Mouse (Mus musculus) lung, embryonic 14.5 days (tissue): Measurements from ENCODE around the gene Fhad1. TPM values are rescaled to one million over a fixed set of nuclear protein-coding genes. Genes with fewer than 3 reads are reported as not detected.
"Not testable (repeated sequence)": the region's sequence is repeated elsewhere in the genome, so short reads cannot be mapped to it uniquely, and the experiment has no call there.

Experiments
- ATAC-seq: fragments of 200-750 bp; cut with Nextera tagmentation; 2 replicates; pipeline ENCODE4 v1.8.0; 2017; ENCODE audit warnings: mild to moderate bottlenecking, moderate TSS enrichment, moderate library complexity; ENCODE audit not compliant: insufficient read depth
- DNase-seq: peaks from one replicate; pipeline ENCODE4 v3.0.0-alpha.2; 2015
- H3K27ac ChIP-seq: fragments of 300-500 bp; sonication (generic); 2 replicates; pipeline ENCODE4 v1.5.1; 2014; ENCODE audit warnings: low read depth, mild to moderate bottlenecking, moderate library complexity
- H3K27me3 ChIP-seq: fragments of 300-500 bp; sonication (generic); 2 replicates; pipeline ENCODE4 v1.6.1; 2014; ENCODE audit warnings: low read length, control low read depth; ENCODE audit not compliant: insufficient read depth
- H3K36me3 ChIP-seq: fragments of 300-500 bp; sonication (generic); 2 replicates; pipeline ENCODE4 v1.6.1; 2014; ENCODE audit warnings: control low read depth; ENCODE audit not compliant: insufficient read depth
- H3K4me1 ChIP-seq: fragments of 300-500 bp; sonication (generic); 2 replicates; pipeline ENCODE4 v1.6.1; 2014; ENCODE audit warnings: antibody characterized with exemption, control low read depth; ENCODE audit not compliant: insufficient read depth
- H3K4me2 ChIP-seq: fragments of 300-500 bp; sonication (generic); 2 replicates; pipeline ENCODE4 v1.6.1; 2014; ENCODE audit warnings: mild to moderate bottlenecking
- H3K4me3 ChIP-seq: fragments of 300-500 bp; sonication (generic); 2 replicates; pipeline ENCODE4 v1.5.1; 2014; ENCODE audit warnings: low read depth, low read length
- H3K9ac ChIP-seq: fragments of 300-500 bp; sonication (generic); 2 replicates; pipeline ENCODE4 v1.6.1; 2014
- H3K9me3 ChIP-seq: fragments of 300-500 bp; sonication (generic); 2 replicates; pipeline ENCODE4 v1.6.1; 2016; ENCODE audit warnings: low read depth, low read length, control low read depth
- CTCF ChIP-seq: IDR thresholded peaks from 2 replicates; pipeline ENCODE4 v1.5.1; 2016; ENCODE audit warnings: antibody characterized with exemption, low read depth
- WGBS: fragments of 180-500 bp; shearing (Covaris S2); extraction: QIAGEN DNeasy Blood & Tissue Kit; methylation state at CpG from one replicate; pipeline ENCODE4 v1.1.7; 2014; 5-methylcytosine and 5-hydroxymethylcytosine counted together
- polyA plus RNA-seq: library from polyadenylated mRNA; unstranded; fragments of >200 nt; fragmentation: Nextera tagmentation; extraction: Ambion mirVana; gene quantifications from 2 replicates; pipeline ENCODE4 v1.2.1, GENCODE M21; 2014

Gene Fhad1
- polyA plus RNA-seq, 1 experiment from 2014 or later, result 1.4 TPM

DNA sequence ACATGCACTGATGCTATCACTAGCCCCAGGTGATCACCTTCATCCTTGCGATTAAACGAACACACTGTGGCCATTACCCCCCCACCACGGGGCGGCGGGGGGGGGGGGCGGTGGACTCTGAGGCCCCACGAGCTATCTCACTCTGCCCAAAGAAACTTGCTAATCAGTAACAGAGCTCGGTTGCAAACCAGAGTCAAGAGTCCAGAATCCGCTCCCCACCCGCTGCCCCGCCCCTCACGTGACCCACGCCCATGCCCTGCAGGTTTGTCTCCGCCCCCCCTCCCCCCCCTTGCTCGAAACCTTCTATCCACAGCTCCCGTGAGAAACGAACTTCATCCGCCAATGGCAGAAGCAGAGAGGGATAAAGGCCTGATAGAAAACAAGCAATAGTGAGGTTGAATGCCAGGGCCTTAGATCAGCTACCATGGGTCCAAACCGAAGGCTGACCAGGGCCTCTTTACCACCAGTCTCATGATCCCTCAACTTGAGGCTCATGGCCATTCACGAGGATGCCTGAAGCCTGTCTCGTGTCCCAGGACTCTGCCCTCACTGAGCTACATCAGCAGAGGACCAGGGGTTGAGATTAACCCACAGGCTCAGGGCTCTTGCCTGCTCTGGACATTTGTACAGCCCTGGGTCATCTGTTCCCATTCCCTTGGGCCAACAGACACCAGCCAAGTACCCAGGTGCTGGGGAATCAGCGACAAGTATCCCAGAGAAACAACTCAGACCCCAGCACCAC lies 37.7 kb upstream of the Fhad1 start:
- Histone ChIP-seq H3K9me3 (no peaks in the 10 kb centered on the region), H3K36me3 (no peaks in the 10 kb centered on the region), H3K4me1 (no peaks in the 10 kb centered on the region), H3K9ac (no peak overlapping the region), H3K27me3 (no peaks in the 10 kb centered on the region), H3K27ac (no peak overlapping the region), H3K4me3 (no peak overlapping the region), H3K4me2 (peak overlapping the region; percentile 13; the same call in 1 of the 2 replicates)
- ATAC-seq, result no peak
- no peak for TF ChIP-seq CTCF
- 42% methylated on average over 22 of the region's 22 CpGs for WGBS
- DNase-seq, result peak; percentile 35

DNA sequence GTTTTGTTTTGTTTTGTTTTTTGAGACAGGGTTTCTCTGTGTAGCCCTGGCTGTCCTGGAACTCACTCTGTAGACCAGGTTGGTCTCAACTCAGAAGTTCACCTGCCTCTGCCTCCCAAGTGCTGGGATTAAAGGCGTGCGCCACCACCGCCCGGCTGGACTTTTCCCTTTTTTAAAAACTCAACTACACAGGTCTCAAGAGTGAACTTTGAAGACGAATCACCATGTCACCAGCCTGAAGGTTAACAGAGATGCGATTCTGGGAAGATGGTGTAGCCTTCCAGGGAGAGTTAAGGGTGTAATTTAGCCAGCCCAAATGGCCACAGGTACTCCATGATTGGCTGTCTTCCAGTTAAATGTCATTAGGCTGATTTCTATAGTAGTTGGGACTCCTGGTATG lies 37.0 kb upstream of the Fhad1 start:
- 80% methylated on average over 6 of the region's 6 CpGs for WGBS
- H3K27ac ChIP-seq, H3K36me3 ChIP-seq, H3K4me3 ChIP-seq, H3K9me3 ChIP-seq, DNase-seq, H3K9ac ChIP-seq, ATAC-seq, H3K4me1 ChIP-seq, H3K27me3 ChIP-seq, H3K4me2 ChIP-seq: not testable (repeated sequence)

DNA sequence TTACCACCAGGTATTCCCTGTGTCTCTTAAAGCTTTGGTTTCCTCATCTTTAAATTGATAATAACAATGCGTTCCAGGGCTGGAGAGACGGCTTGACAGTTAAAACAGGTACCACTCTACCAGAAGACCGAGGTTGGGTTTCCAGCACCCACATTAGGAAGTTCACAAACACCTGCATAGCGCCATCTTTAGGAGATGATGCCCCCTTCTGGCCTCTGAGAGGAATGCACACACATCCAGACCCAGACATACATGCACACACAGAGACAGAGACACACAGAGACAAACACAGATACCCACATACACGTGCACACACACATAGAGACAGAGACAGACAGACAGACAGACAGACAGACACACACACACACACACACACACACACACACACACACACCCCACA lies 35.1 kb upstream of the Fhad1 start:
- no peak for ATAC-seq
- no peak overlapping the region for H3K4me3 ChIP-seq
- H3K9me3 ChIP-seq, result no peaks in the 10 kb centered on the region
- DNase-seq, result no peak
- H3K4me2 ChIP-seq, result no peak overlapping the region
- no peaks in the 10 kb centered on the region for H3K36me3 ChIP-seq
- no peak for TF ChIP-seq CTCF
- H3K27ac ChIP-seq, result no peak overlapping the region
- no peaks in the 10 kb centered on the region for H3K27me3 ChIP-seq
- H3K9ac ChIP-seq, result no peak overlapping the region
- 91% methylated on average over 5 of the region's 5 CpGs for WGBS
- no peaks in the 10 kb centered on the region for H3K4me1 ChIP-seq

DNA sequence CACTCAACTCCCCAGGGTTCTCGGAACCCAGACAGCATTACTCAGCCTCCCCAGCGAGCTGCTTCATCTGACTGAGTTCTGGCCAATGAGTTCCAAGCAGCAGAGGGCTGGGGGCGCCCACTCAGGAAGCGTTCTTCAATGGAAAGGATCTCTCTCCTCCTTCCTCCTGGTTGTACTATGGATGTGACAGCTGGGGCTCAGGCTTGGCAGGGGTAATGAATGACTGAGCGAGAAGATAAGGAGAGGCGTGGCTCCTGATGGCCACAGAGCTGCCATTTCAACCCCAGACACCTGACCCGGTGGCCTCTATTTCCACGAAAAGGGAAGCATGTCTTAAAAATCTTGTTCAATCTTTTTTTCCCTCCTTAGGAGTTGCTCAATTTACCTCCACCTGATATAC lies 33.5 kb upstream of the Fhad1 start:
- Histone ChIP-seq H3K27ac (no peak overlapping the region), H3K9ac (no peak overlapping the region), H3K4me1 (peaks cover 3% of the 10 kb centered on the region; the same call in 1 of the 2 replicates), H3K9me3 (no peaks in the 10 kb centered on the region), H3K4me2 (no peak overlapping the region), H3K4me3 (no peak overlapping the region), H3K27me3 (no peaks in the 10 kb centered on the region), H3K36me3 (no peaks in the 10 kb centered on the region)
- no peak for DNase-seq
- ATAC-seq, result no peak
- 47% methylated on average over 8 of the region's 8 CpGs for WGBS
- TF ChIP-seq CTCF, result no peak

DNA sequence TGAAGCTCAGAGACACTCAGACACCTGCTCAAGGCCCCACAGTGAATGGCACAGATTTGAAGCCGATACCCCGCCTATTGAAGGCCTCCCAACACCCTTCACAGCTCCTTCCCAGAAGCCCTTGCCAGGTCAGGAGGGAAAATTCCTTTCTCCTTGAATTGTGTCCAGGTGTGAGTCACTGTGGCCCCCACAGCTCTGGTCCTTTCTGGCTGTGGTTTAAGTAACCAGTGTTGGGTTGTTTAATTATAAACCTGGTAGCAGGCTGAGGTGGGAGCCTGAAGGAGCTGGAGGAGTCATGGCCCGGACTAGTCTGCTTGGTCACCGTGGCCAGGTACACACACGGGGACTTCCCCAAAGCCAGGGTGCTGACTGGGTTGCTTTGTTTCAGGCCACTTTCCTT lies 32.1 kb upstream of the Fhad1 start:
- peaks cover 3% of the 10 kb centered on the region; the same call in 1 of the 2 replicates for H3K4me1 ChIP-seq
- H3K9ac ChIP-seq, result no peak overlapping the region
- WGBS, result 79% methylated on average over 5 of the region's 5 CpGs
- H3K27me3 ChIP-seq, result no peaks in the 10 kb centered on the region
- H3K4me2 ChIP-seq, result no peak overlapping the region
- no peaks in the 10 kb centered on the region for H3K36me3 ChIP-seq
- no peak for DNase-seq
- no peak overlapping the region for H3K4me3 ChIP-seq
- TF ChIP-seq CTCF, result no peak
- no peak for ATAC-seq
- H3K9me3 ChIP-seq, result no peaks in the 10 kb centered on the region
- no peak overlapping the region for H3K27ac ChIP-seq

DNA sequence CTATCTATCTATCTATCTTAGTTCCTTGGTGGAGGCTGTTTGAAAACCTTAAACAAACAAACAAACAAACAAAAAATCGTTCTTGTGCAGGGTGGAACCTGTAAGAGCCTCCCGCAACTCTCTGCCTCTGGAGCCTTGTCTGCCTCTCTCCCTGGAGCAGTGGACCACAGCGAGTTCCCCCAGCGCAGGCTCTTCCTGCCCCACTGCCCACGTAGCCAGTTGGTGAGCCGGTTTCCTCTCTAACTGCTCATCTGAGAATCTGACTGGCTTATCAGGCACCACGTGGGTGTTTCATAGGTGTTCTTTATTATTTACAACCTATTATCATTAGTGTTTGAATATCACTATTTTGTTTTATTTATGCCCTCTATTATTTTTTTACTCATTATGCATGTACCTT lies 31.6 kb upstream of the Fhad1 start:
- Histone ChIP-seq H3K36me3 (no peaks in the 10 kb centered on the region), H3K4me2 (no peak overlapping the region), H3K27me3 (no peaks in the 10 kb centered on the region), H3K9ac (no peak overlapping the region), H3K4me1 (peaks cover 3% of the 10 kb centered on the region; the same call in 1 of the 2 replicates), H3K9me3 (no peaks in the 10 kb centered on the region), H3K27ac (no peak overlapping the region), H3K4me3 (no peak overlapping the region)
- 71% methylated on average over 7 of the region's 7 CpGs for WGBS
- DNase-seq (no peak), ATAC-seq (no peak)
- TF ChIP-seq CTCF, result no peak

DNA sequence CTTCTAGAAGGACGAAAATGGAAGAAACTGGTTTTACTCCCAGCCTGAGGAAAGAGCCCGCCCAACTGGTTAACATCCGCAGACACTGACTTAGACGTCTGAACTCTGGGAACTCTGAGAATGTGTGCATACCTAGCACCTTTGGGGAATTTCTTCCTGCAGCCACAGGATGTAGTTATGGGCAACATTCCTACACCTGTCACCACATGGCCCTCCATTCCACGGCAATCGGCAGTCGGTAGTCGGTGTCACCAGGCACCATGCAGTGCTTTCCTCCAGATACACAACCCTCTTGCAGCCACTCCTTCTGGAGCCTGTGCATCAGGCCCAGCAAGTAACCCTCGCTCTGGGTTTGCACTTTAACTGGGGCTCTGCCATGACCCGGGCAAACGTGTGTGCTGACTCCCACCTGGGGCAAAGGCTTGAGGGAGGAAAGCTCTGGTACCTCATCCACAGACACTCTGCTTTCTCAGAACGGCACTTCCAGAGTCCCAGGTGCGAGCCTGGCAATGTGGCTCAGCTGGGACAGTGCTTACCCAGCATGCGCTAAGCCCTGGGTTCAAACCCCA lies 30.8 kb upstream of the Fhad1 start:
- Histone ChIP-seq H3K4me2 (no peak overlapping the region), H3K4me1 (peaks cover 3% of the 10 kb centered on the region; the same call in 1 of the 2 replicates)

More for the DNA sequence above, 30.8 kb upstream of the Fhad1 start:
- Histone ChIP-seq H3K9ac (no peak overlapping the region), H3K9me3 (no peaks in the 10 kb centered on the region), H3K4me3 (no peak overlapping the region), H3K27me3 (no peaks in the 10 kb centered on the region), H3K36me3 (no peaks in the 10 kb centered on the region), H3K27ac (no peak overlapping the region)
- TF ChIP-seq CTCF, result no peak
- DNase-seq, result no peak
- 65% methylated on average over 14 of the region's 14 CpGs for WGBS
- ATAC-seq, result no peak
